Mouse (Mus musculus): ENCODE results near the gene Jmjd6. TPM values are rescaled to one million over a fixed set of nuclear protein-coding genes. Genes with fewer than 3 reads are reported as not detected.

Gene Jmjd6
- total RNA-seq, 2 experiments from 2014 or later, result 26.2 to 32.2 TPM

GRCm38 (mm10) chr11:116814076-116814883 lies 29.0 kb downstream of the Jmjd6 start:
- peak; percentile 22; the same call in 1 of the 2 replicates for TF ChIP-seq CTCF (conservative IDR thresholded peaks at IDR 0.05)
- DNase-seq (ENCODE audit: low spot score in 2 of 2), result no peak
- peak overlapping the region; percentile 83 for H3K27ac ChIP-seq
- no peak overlapping the region for H3K4me3 ChIP-seq

- Histone ChIP-seq H3K4me3 (no peak overlapping the region), H3K27ac (peak overlapping the region; percentile 83)
- no peak for TF ChIP-seq CTCF (conservative IDR thresholded peaks at IDR 0.05)
- no peak for DNase-seq (ENCODE audit: low spot score in 2 of 2)
These were observed 29.6 kb downstream of the Jmjd6 start for GRCm38 (mm10) chr11:116813610-116814009.

- no peak for TF ChIP-seq CTCF (conservative IDR thresholded peaks at IDR 0.05)
- no peak for DNase-seq (ENCODE audit: low spot score in 2 of 2)
- Histone ChIP-seq H3K27ac (peak overlapping the region; percentile 83), H3K4me3 (no peak overlapping the region)
These were observed 30.3 kb downstream of the Jmjd6 start for GRCm38 (mm10) chr11:116812793-116813529.

GRCm38 (mm10) chr11:116810983-116811901 lies 32.0 kb downstream of the Jmjd6 start:
- peak; percentile 73 to 81 for DNase-seq (ENCODE audit: low spot score in 2 of 2)
- peak overlapping the region; percentile 50 for H3K4me3 ChIP-seq
- TF ChIP-seq CTCF (conservative IDR thresholded peaks at IDR 0.05), result peak; percentile 60
- H3K27ac ChIP-seq, result peak overlapping the region; percentile 87

GRCm38 (mm10) chr11:116810528-116810927 lies 32.7 kb downstream of the Jmjd6 start:
- TF ChIP-seq CTCF (conservative IDR thresholded peaks at IDR 0.05), result no peak
- no peak for DNase-seq (ENCODE audit: low spot score in 2 of 2)
- Histone ChIP-seq H3K4me3 (no peak overlapping the region), H3K27ac (peak overlapping the region; percentile 87)

GRCm38 (mm10) chr11:116809520-116809919 lies 33.7 kb downstream of the Jmjd6 start:
- DNase-seq (ENCODE audit: low spot score in 2 of 2), result no peak
- H3K27ac ChIP-seq, result no peak overlapping the region
- H3K4me3 ChIP-seq, result no peak overlapping the region
- TF ChIP-seq CTCF (conservative IDR thresholded peaks at IDR 0.05), result no peak

GRCm38 (mm10) chr11:116808811-116809395 lies 34.3 kb downstream of the Jmjd6 start:
- Histone ChIP-seq H3K27ac (no peak overlapping the region), H3K4me3 (no peak overlapping the region)
- TF ChIP-seq CTCF (conservative IDR thresholded peaks at IDR 0.05), result no peak
- no peak for DNase-seq (ENCODE audit: low spot score in 2 of 2)

- Histone ChIP-seq H3K27ac (peak overlapping the region; percentile 43), H3K4me3 (no peak overlapping the region)
- peak; percentile 83 to 88 for DNase-seq (ENCODE audit: low spot score in 2 of 2)
- peak; percentile 91 for TF ChIP-seq CTCF (conservative IDR thresholded peaks at IDR 0.05)
These were observed 35.2 kb downstream of the Jmjd6 start for GRCm38 (mm10) chr11:116807938-116808606.

GRCm38 (mm10) chr11:116807526-116807925 lies 35.7 kb downstream of the Jmjd6 start:
- Histone ChIP-seq H3K4me3 (no peak overlapping the region), H3K27ac (peak overlapping the region; percentile 43; the same call in 1 of the 2 replicates)
- no peak for DNase-seq (ENCODE audit: low spot score in 2 of 2)
- no peak for TF ChIP-seq CTCF (conservative IDR thresholded peaks at IDR 0.05)

- Histone ChIP-seq H3K4me3 (no peak overlapping the region), H3K27ac (no peak overlapping the region)
- peak; percentile 34 for TF ChIP-seq CTCF (conservative IDR thresholded peaks at IDR 0.05)
- no peak for DNase-seq (ENCODE audit: low spot score in 2 of 2)
These were observed 36.1 kb downstream of the Jmjd6 start for GRCm38 (mm10) chr11:116807116-116807515.

GRCm38 (mm10) chr11:116806136-116807071 lies 36.8 kb downstream of the Jmjd6 start:
- Histone ChIP-seq H3K4me3 (no peak overlapping the region), H3K27ac (peak overlapping the region; percentile 49)
- DNase-seq (ENCODE audit: low spot score in 2 of 2), result no peak
- no peak for TF ChIP-seq CTCF (conservative IDR thresholded peaks at IDR 0.05)
